Mouse (Mus musculus): Measurements from ENCODE around the gene Fam131b. TPM values are rescaled to one million over a fixed set of nuclear protein-coding genes. Genes with fewer than 3 reads are reported as not detected.

Fam131b gene
- total RNA-seq, 2 experiments from 2014 or later, result 1.2 to 1.6 TPM

DNA sequence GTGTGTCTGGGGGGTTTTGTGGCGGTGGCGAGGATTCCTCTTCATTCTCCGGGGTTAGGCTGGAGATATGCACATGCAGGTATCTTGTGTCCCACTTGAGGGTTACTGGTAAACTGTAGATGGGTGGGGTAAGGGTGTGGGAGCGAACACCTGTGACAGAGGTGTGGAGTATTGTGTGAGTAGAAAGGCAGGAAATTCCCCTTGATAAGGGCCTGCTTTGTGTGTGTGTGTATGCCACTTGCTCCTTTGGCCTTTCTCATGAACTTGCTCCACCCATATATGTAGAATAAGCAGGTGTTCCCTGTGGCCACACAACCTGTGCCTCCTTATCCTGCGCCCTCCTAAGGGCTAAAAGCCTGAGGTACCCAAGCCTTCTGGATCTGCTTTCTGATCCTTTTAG, 32.5 kb upstream of the Fam131b start:
- no peak for DNase-seq
- intact Hi-C loops (cut with DNase I), result no loop called here

- DNase-seq, result no peak
- intact Hi-C loops (cut with DNase I), result no loop called here
Observed at GRCm38 (mm10) chr6:42355794-42356600, 31.6 kb upstream of the Fam131b start.

- intact Hi-C loops (cut with DNase I), result no loop called here
- DNase-seq, result no peak
Observed at GRCm38 (mm10) chr6:42355366-42355765, 30.9 kb upstream of the Fam131b start.

DNA sequence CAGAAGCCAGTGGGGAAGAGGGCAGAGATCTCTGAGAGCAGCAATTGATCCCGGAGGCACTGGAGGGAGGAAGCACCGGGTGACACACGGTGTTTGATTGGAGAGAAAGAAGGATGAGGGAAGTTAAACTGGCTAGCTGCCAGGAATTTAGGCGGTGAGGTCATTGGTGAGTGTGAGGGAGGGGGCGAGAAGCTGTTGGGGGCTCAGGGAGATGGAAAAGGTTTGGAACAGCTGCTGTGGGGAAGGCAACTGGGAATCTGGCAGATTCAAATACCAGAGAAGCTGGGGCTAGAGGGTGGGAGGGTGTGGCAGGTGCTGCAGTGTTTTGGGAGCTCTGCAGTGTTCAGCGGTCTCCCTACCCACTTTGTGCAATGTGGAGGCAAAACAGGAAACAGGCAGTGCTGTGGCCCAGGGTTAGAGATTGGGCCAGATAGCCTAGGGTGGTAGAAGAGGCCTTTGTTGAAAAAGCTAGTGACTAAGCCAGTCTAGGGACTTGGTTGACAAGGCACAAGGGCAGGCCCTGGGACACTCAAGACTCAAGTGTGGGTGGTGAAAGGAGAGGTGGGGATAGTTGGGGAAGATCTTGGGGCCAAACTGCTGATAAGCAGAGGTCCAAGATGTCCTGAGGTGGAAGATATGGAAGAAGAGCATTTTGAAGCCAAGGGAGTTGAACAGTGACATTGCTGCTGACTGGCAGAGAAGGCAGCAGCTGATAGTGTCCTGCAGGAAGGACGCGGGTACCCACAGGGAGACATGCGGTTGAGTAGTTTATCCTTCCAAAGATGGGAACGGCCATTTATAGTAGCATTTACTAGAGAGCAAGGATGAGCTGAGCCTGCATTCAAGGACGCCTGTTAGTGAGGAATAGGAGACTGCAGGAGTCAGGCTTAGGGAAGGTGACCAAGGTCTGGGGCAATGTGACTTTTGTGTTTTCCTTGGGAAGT, 29.9 kb upstream of the Fam131b start:
- intact Hi-C loops (cut with DNase I), result no loop called here
- DNase-seq, result peak; percentile 74

GRCm38 (mm10) chr6:42353180-42353579, 28.7 kb upstream of the Fam131b start:
- DNase-seq, result peak in 1 of 2 experiments; percentile 23
- intact Hi-C loops (cut with DNase I), result no loop called here

DNA sequence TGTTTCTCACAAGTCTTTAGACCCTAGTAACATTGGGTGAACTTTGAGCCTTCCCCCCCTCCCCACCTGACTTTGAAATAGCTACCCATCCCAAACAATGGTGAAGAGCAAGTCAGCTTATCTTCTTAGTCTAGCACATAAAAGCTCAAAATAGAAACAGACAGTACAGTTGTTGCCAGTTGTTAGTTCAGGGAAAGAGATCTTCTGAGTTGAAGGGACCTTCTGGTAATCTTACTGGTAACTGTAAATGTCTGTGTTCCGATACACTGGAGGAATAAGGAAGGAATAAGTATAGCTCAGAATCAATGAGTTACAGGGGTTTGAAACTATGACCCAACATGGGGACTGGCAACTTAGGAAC, 28.0 kb upstream of the Fam131b start:
- DNase-seq, result no peak
- intact Hi-C loops (cut with DNase I), result no loop called here

DNA sequence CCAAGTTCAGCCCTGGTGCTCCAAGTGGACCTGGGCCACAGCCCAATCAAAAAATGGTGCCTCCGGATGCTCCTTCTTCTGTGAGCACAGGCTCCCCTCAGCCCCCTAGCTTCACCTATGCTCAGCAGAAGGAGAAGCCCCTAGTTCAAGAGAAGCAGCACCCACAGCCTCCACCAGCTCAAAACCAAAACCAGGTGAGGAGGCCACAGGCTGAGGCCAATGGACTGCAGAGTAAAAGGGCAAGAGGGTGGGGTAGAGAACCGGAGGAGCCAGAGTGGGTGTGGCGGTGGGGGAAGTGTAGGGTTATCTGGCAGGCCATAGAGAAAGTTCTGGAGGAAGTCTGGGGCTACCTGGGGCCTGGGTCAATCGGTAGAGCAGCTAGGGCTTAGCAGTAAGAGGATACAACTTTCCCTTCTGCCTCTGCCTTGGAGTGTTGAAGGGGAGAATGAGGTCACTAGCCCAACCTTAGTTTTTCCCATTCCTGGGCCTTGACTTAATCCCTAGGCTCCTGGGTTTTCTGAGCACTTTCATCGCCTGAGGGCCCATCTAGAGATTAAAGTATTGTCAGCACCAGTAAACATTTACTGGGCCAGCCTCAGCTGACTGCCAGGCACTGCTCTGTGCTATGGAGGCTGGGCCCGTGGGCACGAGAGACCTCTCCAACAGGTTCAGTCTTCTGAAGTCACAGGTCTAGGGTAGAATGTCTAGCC, 27.5 kb upstream of the Fam131b start:
- DNase-seq, result peak; percentile 36 to 38
- intact Hi-C loops (cut with DNase I), result loop anchor here (2.0 kb wide), 1 partner anchor 21 kb away; the partner anchor contains the start of gene Epha1

DNA sequence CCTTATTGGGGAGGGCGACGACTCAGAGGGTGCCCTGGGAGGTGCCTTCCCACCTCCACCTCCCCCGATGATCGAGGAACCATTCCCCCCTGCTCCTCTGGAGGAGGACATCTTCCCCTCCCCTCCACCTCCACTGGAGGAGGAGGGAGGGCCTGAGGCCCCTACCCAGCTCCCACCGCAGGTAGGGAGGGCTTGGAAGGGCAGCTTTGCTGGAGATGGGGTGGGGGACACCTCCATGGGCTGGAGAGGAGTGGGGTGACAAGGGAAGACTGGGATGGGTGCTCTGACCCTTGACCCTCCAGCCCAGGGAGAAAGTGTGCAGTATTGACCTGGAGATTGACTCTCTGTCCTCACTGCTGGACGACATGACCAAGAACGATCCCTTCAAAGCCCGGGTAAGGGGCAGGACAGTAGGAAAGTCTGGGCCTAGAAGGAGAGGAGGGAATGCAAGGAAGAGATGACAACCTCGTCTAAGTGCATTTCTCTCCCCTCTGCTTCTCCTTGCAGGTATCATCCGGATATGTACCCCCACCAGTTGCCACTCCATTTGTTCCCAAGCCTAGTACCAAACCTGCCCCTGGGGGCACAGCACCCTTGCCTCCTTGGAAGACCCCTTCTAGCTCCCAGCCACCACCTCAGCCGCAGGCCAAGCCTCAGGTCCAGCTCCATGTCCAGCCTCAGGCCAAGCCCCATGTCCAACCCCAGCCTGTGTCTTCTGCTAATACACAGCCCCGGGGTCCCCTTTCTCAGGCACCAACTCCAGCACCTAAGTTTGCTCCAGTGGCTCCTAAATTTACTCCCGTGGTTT, 26.7 kb upstream of the Fam131b start:
- peak; percentile 13 to 15 for DNase-seq
- intact Hi-C loops (cut with DNase I), result loop anchor here (2.0 kb wide), 1 partner anchor 22 kb away; the partner anchor contains the start of gene Epha1

DNA sequence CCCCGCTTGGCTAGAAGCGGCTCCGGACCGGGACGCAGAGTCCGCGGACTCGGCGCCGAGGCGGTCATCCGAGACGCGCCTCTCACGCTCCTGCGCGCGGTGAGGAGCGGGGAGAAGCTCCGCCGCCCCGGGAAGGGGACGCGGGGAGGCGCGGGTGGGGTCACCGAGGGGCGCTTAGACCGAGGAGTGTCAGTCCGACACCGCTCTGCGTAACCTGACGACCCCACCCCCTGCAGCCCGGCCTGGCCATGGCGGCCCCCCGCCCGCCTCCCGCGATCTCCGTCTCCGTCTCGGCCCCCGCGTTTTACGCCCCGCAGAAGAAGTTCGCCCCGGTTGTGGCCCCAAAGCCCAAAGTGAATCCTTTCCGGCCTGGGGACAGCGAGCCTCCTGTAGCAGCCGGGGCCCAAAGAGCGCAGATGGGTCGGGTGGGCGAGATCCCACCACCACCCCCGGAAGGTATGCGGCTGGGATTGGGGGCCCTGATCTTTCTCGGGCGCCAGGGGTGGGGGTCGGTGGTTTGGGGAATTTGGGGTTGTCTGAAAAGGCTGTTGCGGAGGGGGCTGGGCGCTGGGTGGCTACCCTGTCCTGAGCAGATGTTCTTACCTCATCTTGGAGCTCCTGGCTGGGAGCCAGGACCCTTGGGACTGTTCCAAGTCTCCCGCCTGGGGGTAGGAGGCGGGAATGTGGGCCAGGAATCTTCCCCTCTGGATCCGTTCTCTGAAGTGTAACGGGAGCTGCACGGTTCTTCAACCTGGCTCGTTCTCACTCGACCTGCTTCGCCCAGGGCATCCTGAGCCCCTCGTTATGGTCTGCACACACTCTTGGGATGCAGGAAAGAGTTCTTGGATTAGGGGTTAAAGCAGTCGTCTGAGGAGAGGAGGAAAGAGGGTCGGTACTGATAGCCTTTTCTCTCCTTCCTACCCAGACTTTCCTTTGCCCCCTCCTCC, 25.9 kb upstream of the Fam131b start:
- intact Hi-C loops (cut with DNase I), result loop anchor here (2.0 kb wide), 1 partner anchor 23 kb away; the partner anchor contains the start of gene Epha1
- DNase-seq, result peak; percentile 90

DNA sequence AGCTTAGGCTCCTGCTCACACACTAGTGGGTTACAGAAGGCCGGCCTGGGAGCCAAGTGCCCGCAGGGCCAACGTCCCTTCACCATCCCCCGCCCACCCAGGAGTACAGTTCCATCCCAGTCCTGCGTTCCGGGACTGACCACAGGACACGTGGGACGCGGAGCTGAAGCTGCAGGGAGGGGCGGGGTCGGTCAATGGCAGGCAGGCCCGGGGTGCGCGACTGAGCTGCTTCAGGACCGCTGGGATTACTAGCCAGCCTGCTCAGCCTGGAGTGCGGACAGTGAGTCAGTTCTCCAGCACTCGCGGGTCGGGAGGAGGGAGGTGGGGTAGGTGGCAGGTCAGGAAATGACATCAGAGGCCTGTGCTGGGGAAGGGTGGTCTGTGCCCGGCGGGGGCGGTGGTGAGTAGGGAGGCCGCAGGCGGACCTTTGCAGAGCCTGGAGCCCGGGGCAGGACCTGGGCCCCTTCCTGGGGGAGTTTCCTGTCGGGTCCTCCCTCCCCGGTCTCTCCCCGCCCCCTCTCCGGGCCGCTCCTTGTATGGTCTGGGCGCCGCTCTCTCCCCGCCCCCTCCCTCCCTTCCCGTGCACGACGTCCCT, 25.1 kb upstream of the Fam131b start, which contains the start of gene Zyx:
TSS of gene Zyx (plus strand) at position 205 of the 595 bp plus-strand sequence.
- DNase-seq, result peak; percentile 95 to 97
- intact Hi-C loops (cut with DNase I), result loop anchor here (2.0 kb wide), 4 partner anchors 23 to 233 kb away; partner anchors contain the start of genes Casp2 and Epha1

GRCm38 (mm10) chr6:42349006-42349425, 24.6 kb upstream of the Fam131b start:
- intact Hi-C loops (cut with DNase I), result loop anchor here (2.0 kb wide), 3 partner anchors 32 to 234 kb away; partner anchors contain the start of gene Casp2
- DNase-seq, result peak; percentile 88 to 89

DNA sequence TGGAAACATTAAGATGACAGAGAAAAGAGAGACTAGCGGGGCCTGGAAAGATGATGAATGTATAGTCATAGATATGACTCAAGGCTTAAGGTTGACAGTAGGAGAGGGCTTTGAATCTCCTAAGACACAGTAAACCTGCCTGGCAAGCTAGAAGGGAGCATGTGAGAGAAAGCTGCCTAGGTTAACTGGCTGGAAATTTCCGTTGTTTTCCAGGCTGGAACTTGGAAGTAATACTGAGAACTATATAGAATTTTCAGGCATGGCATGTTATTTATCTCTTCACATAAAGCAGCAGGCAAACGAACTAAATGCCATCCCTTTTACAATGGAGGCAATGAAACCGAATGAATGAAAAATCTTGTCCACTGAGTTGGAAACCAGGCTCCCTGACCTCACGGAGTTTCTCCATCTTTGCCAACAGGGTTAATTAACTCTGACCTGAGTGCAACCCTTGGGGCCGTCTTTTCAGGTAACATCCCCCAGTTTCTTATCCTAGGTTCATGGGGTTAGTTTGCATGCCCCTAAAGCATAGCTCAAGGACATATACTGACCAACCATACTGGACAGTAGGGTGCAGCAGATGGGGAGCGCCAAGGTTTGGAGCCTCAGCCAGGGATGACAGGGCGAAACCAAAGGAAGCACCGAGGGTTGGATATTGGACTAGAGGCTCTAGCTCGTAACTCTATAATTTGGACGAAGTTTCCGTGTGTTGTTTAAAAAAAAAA, 24.0 kb upstream of the Fam131b start:
- peak; percentile 14 to 17 for DNase-seq
- intact Hi-C loops (cut with DNase I), result loop anchor here (2.0 kb wide), 3 partner anchors 32 to 234 kb away; partner anchors contain the start of gene Casp2

- intact Hi-C loops (cut with DNase I), result no loop called here
- no peak for DNase-seq
Observed at GRCm38 (mm10) chr6:42344255-42344654, 19.8 kb upstream of the Fam131b start.

DNA sequence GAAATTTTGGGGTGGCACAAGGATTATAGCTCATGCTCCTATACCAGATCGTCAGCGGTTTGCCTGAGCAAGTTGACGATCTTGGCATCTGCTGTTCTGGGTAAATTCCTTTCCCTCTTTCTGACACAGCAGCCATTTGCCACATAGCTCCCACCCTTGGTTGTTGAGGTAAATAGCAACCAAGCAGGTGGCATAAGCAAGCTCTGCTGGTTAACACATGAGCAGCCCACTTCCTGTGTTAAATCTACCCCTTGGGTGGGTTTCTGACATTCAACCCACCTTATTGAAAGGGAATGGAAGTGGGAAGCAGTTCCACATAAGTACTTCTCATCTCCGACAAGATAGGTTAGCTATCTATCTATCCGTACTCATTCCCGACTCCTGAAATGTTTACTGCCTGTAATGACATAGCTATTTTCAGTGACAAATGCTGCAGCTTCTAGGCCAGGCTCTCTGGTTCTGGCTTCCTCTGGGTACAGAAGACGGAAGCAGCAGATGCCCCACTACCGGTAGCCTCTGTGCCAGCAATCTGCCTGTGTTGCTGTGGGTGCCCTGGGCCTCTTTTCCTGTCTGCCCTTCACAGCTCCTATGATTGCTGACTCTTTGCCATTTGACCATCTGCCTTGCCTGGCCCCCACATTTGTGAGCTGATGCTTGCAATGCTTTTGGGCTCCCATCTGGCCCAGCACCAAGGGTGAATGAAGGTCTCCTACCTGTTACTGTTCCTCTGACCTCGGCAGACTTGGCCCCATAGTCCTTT, 19.1 kb upstream of the Fam131b start:
- DNase-seq, result no peak
- intact Hi-C loops (cut with DNase I), result no loop called here

- no peak for DNase-seq
- intact Hi-C loops (cut with DNase I), result no loop called here
Observed at GRCm38 (mm10) chr6:42342171-42342570, 17.7 kb upstream of the Fam131b start.

- peak in 1 of 2 experiments; percentile 34 for DNase-seq
- intact Hi-C loops (cut with DNase I), result no loop called here
Observed at GRCm38 (mm10) chr6:42339981-42340380, 15.5 kb upstream of the Fam131b start.

GRCm38 (mm10) chr6:42339189-42339588, 14.7 kb upstream of the Fam131b start:
- intact Hi-C loops (cut with DNase I), result no loop called here
- DNase-seq, result no peak
